Mouse (Mus musculus) G1E-ER4 (cell line): ENCODE results near the gene Zmynd11. TPM values are rescaled to one million over a fixed set of nuclear protein-coding genes. Genes with fewer than 3 reads are reported as not detected.

Experiments used
- GATA1 ChIP-seq: IDR thresholded peaks from one replicate; pipeline ENCODE4 v1.8.0; 2012; ENCODE audit warnings: low read length, inconsistent platforms
- polyA plus RNA-seq: library from polyadenylated mRNA; stranded (reverse); fragments of >175 nt; gene quantifications from 2 replicates; pipeline ENCODE4 v1.2.3, GENCODE M21; 2012

Gene Zmynd11
- polyA plus RNA-seq, 1 experiment = 33.4 TPM

- TF ChIP-seq GATA1 = no peak
Observed at GRCm38 (mm10) chr13:9636505-9636904, 128.6 kb downstream of the Zmynd11 start.

GRCm38 (mm10) chr13:9635951-9636350 lies 129.2 kb downstream of the Zmynd11 start:
- TF ChIP-seq GATA1 = no peak
